Mouse (Mus musculus) adrenal gland, postnatal 4 days (tissue): Measurements from ENCODE around the gene Mrpl42. TPM values are rescaled to one million over a fixed set of nuclear protein-coding genes. Genes with fewer than 3 reads are reported as not detected.
"Not testable (repeated sequence)": the region's sequence is repeated elsewhere in the genome, so short reads cannot be mapped to it uniquely, and the experiment has no call there.

Source experiments
- DNase-seq, 2 experiments: peaks; one replicate each; pipeline ENCODE4 v3.0.0; 2021 to 2022; ENCODE audit warnings: low spot score in 2 of 2, mixed read lengths in 2 of 2
- long read RNA-seq, 2 experiments: library from polyadenylated mRNA; stranded (forward); transcript quantifications; one replicate each; pipeline ENCODE4 v2.0.0; 2021
- total RNA-seq, 2 experiments: library from RNA; stranded (reverse); gene quantifications; 2 replicates each; pipeline ENCODE4 v1.2.3; 2021

Gene Mrpl42
- 100 to 1,000 TPM in 1 of 2 experiments, 10 to 100 TPM in 1; 99.7 to 102 TPM for total RNA-seq
- long read RNA-seq, experiment 1, transcript Mrpl42-203 (6 exons, 661 nt): major isoform, 81 of 104 reads
- long read RNA-seq, experiment 1, partial matches to known transcripts: 5 of 104 reads
- long read RNA-seq, experiment 1, other reads (novel, unspliced or antisense): 16 of 104 reads
- long read RNA-seq, experiment 2, transcript Mrpl42-203 (6 exons, 661 nt): major isoform, 66 of 91 reads
- long read RNA-seq, experiment 2, partial matches to known transcripts: 9 of 91 reads
- long read RNA-seq, experiment 2, other reads (novel, unspliced or antisense): 16 of 91 reads

- peak; percentile 41 to 74 for DNase-seq
Observed at GRCm38 (mm10) chr10:95501463-95502081, at the start of gene Mrpl42. Mrpl42 (minus strand) TSS chr10:95501940.

DNA sequence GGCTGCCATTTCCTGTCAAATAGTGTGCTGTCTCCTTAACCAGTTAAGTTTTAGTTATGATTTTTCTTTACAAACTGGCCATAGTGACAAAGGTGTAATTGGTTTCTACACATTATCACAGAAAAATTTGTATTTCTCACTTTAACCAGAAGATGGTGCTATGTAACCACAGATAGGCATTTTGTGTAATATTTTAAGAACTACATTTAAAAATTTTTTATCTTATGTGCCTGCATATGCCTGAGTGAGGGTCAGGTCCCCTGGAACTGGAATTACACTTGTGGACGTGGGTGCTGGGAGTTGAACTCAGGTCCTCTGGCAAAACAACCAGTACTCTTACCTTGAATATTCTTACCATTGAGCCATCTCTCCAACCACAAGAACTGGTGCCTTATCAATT is 48.8 kb upstream of the Mrpl42 start:
- no peak for DNase-seq

GRCm38 (mm10) chr10:95549080-95549479 is 47.3 kb upstream of the Mrpl42 start:
- not testable (repeated sequence) for DNase-seq

DNA sequence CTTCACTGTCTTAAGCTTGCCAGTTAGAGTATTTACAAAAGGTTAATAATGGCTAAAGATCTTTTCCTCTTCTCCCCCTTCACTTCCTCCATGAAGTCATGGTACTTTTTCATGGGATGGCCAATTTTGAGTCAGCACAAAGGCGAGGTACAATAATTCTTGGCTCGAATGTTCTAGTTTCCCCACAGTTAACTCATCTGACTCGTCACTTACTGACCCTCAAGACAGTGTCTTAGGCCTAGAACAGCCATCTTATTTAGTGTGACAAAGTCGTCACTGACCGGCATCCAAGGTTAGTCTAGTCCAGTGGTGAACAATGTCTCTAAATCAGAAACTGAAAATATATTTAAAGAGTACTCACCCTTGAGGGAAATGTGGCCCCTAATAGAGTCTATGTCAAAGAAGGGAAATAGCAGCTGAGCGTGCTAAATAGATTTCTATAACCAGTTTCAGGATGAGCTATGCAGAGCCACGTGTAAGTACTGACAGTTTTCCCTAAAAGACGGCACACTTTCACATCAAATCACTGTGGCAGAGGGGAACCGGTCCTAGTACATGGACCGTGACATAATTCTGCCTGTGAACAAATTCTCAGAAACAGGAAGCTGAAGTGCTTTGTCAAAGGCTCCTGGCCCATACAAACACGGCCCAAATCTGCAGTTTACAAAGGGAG is 46.5 kb upstream of the Mrpl42 start:
- no peak for DNase-seq

GRCm38 (mm10) chr10:95546178-95546577 is 44.4 kb upstream of the Mrpl42 start:
- DNase-seq: no peak

DNA sequence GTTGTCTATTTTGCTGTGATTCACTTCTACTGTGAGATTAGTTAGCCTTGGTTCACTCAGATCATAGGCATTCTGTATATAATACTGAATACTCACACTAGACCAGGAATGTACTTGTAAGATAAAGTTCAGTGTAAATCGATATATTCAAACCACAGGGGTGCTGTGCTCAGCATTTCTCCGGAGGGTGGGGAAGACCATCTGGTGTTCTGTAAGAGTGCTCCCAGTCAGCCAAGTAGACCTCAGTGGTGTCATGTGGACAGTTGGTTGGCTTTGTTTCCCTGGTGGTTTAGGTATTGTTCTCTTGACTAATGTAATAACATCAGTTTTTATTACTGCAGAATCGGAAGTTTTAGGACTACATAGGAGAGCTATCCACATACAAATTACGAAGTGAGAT is 43.3 kb upstream of the Mrpl42 start:
- no peak for DNase-seq

GRCm38 (mm10) chr10:95544651-95545050 is 42.9 kb upstream of the Mrpl42 start:
- DNase-seq: no peak

- no peak for DNase-seq
Observed at GRCm38 (mm10) chr10:95544004-95544403, 42.3 kb upstream of the Mrpl42 start.

GRCm38 (mm10) chr10:95543377-95543776 is 41.6 kb upstream of the Mrpl42 start:
- DNase-seq: no peak

- DNase-seq: no peak
Observed at GRCm38 (mm10) chr10:95542916-95543315, 41.2 kb upstream of the Mrpl42 start.

DNA sequence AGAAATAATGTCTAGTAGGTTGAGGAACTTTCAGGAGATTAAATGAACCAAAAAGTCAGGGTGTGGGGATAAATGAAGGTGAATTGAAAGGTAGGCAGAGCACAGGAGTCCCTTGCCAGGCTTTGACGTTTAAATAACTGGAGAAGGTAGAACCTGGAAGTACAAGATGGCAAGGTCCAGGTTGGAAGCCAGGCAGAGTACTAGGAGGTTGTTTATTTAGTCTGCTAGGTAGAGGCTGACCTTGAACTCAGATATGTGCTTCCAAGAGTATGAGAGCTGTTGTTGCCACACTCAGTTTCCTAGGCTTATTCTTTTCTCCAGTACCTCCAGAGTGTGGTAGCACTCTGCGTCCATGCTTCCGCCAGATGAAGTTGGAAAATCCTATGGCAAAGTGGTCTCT is 38.1 kb upstream of the Mrpl42 start:
- DNase-seq: no peak

DNA sequence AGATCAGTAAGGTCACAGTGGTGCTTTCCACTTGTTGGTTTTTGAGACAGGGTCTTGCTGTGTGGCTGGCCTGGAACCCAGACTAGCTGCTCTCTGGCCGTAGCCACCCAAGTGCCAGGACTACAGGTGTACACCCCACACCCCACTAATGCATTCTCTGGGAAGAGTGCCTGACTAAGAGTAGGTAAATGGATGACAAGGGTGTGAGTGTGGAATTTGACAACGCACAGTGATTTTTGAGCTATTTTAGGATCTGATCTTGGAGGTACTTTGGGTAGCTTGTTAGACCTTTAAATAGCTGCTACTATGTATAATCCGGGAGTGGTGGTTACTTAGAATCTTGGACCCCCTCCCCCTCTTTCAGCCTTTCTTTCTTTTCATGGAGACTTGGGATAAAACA is 37.5 kb upstream of the Mrpl42 start:
- no peak for DNase-seq

GRCm38 (mm10) chr10:95536222-95536541 is 34.4 kb upstream of the Mrpl42 start:
- DNase-seq: no peak

DNA sequence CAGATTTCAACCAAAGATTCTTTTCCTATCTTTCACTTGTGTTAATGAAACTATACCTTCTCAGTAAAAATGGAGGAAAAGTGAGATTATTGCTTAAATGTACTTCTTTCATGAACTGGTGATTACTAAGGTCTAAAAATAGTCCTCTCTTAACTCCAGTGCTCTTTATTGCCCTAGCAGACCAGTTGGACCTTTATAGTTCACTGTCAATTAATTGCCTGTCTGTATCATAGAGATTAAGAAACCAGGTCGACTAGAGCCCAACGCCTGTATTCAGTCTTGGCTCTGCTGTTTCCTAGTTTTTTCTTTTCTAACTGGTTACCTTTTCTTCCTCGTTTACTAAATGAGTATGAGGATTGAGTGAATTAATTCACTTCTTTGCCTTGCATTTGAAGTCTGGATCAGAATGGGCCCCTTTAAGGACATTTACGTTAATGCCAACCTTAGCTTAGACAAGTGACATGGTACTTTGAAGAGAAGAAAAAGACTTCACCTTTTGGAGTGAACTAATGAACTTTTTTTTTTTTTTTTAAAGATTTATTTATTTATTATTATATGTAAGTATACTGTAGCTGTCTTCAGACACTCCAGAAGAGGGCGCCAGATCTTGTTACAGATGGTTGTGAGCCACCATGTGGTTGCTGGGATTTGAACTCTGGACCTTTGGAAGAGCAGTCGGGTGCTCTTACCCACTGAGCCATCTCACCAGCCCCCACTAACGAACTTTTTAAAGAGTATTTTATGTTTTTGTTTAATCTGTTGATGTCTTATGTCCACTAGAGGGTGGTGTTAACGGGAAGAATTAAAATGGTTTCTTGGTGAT is 33.9 kb upstream of the Mrpl42 start:
- no peak for DNase-seq

GRCm38 (mm10) chr10:95533382-95533781 is 31.6 kb upstream of the Mrpl42 start:
- DNase-seq: no peak

GRCm38 (mm10) chr10:95532916-95533315 is 31.2 kb upstream of the Mrpl42 start:
- DNase-seq: no peak

GRCm38 (mm10) chr10:95530551-95531121 is 28.9 kb upstream of the Mrpl42 start:
- no peak for DNase-seq

DNA sequence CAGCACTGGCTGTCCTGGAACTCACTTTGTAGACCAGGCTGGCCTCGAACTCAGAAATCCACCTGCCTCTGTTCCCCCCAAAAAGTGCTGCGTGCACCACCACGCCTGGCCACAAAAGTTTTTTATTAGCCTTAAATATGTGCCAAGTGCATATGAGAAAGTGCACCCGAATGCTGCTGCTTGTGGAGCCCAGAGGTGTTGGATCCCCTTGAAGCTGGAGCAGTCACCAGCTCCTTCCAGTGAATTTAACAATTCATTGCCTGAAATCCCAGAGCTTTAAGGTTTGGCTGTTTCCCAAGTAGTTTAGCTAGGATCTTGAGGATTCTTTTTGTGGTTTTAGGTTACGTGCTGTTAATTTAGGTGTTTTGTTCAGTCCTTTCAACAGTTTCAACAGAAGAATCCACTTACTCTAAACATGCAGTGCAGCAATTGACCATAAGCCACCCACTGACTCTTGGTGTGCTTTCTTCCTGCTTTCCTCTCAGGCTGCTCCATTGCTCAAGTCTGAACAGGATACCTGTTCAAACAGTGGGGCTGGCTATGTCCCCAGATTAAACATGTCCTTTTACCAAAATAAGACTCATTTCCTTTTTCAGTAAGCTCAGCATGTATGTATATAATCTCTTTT is 24.9 kb upstream of the Mrpl42 start:
- DNase-seq: no peak

GRCm38 (mm10) chr10:95525871-95526270 is 24.1 kb upstream of the Mrpl42 start:
- no peak for DNase-seq

DNA sequence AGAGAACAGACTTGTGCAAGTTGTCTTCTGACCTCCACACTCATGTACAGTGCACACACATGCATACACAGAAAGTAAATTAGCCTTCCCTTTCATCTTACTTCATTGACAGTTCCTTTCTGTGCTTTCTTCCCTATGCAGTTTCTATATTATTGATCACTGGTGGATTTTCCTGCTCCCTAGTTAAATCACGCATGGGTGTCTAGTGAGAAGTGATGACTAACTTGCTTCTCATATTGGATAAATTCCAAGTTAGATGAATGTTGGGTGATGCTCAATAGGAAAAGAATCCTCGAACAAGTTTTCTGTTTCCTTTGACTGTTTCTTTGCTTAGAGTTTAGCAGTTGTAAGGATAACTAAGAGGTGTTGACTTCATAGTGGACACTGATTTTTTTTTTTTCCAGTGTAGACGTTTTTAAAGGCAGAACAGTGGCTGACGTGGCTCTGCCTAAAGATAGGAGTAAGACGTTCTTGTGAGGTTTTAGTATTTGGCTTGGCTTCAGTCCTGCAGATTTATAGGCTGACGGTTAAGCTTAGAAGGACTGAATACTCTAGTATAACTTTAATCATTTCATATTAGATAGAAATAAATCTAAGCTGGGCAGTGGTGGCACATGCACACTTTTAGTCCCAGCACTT is 23.4 kb upstream of the Mrpl42 start:
- no peak for DNase-seq
